Mouse (Mus musculus) left cerebral cortex, adult 9 months (tissue): ENCODE data around the gene C130032M10Rik.

Experiments used
- DNase-seq, 2 experiments: peaks; one replicate each; pipeline ENCODE4 v3.0.0; 2022; ENCODE audit warnings: low spot score in 2 of 2

The C130032M10Rik gene

DNA sequence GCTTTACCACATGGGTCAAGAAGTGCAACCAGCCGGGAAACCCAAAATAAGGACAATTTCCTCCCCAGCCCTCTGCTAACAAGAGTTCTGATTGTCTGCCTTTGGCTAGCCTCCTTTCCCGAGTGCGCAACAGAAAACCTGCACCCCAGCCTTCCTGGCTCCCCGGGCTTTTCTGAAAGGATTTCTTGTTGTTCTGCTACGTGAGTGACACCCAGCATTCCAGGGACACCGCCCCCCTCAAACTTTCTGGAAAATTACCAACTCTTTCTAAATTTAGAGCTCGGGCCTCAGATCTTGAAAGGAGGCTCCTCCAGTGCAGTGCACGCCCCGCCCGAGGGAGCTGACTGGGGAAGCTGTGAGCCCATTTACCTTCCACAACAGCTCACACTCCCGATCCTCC lies at the start of gene C130032M10Rik:
Gene C130032M10Rik, plus strand, starts transcription at position 334 of the 400 bp plus-strand sequence.
- DNase-seq: no peak

DNA sequence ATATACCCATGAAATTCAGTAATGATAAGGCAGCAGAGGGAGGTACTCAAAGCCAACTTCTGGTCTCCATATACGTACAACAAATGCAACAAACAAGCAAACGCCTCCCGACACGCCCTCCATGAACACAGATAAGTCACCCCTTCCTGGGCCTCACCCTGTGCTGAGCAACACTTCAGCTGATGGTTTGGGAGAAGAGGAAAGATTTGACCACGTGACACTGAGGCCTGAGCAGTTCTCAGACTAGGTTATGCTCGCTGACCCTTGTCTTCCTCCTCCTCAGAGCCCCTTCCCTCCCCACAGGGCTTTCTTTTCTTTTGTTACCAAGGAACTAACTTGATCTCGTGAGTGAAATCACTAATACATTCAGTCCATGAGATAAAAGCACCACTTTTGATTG lies 48.6 kb upstream of the C130032M10Rik start:
- DNase-seq: no peak

DNA sequence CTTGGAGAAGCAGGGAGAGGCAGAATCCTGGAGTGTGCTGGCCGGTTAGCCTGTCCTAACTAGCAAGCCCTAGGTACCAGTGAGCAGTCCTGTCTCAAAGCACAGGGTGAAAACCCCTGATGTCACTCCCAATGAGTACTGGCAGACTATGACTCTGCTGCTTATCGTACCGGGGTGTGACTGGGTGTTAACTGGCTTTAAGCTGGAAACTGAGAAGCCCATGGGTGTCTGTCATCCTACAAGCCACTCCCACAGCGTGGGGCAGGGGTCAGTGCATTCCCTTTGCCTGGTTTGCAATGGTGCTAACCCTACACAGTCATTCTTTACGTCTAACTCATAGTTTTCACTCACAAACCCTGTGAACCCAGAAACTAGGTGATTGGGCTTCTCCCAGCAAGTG lies 47.3 kb upstream of the C130032M10Rik start:
- no peak for DNase-seq

DNA sequence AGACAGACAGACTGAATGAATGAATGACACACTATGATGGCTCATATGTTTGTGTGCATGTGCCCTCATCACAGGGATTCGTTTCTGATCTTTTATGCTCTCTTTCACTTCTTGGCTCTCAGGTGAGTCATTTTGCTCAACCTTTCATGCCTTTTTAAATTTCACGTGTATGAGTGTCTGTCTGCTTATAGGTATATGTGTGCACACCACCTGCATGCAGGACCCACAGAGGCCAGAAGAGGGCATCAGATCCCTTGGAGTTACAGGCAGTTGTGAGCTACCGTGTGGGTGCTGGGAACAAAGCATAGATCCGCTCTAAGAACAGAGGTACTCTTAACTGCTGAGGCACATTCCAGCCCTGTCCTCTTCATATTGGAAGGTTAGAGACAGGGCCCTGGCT lies 46.8 kb upstream of the C130032M10Rik start:
- no peak for DNase-seq

DNA sequence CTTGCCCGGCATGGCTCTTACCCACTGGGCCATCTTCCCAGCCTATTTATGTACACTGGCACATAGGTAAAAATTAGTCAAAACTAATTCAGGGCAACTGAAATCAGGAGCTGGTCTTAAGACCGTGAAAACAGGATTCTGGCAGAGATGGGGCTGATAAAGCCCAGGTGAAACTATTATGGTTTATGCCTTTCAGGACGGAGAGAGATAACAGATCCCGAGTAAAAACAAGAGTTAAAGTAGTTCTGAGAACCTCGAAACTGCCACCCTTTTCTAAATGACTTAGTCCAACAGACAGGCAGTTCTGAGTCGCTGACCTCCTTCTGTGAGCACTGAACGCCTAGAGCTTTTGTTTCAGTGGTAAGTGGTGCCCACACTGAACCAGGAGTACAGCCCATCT lies 43.6 kb upstream of the C130032M10Rik start:
- no peak for DNase-seq

DNA sequence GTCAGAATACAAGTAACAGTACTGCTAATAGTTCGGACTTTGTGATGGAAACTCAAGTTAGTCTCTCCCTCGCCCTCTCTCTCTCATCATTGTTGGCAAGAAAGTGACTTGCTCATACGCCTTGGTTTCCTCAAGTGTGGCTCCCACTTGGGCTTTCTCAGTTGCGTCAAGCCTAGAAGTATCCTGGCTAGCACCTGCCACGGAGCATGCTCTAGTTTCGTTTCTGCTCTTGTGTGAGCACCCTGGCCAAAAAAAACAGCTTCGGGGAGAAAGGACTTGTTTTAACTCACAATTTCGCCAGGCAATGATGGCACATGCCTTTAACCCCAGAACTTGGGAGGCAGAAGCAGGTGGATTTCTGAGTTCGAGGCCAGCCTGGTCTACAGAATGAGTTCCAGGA lies 38.5 kb upstream of the C130032M10Rik start:
- no peak for DNase-seq

DNA sequence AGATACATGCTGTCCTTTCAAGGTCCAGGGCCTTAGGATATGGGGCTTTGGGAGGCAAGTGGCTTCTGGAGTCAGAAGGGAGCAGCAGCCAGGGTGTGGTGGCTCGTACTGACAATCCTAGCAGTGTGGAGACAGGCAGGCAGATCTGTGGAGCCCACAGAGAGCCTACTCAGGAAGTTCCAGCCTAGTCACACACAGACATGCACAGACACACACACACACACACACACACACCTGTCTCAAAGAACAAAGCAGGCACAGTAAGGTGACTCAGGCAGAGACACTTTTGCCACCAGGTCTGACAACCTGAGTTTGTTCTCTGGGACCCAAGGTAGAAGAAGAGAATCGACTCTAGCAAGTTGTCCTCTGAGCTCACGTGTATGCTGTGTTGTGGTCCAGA lies 34.6 kb upstream of the C130032M10Rik start:
- DNase-seq: no peak

DNA sequence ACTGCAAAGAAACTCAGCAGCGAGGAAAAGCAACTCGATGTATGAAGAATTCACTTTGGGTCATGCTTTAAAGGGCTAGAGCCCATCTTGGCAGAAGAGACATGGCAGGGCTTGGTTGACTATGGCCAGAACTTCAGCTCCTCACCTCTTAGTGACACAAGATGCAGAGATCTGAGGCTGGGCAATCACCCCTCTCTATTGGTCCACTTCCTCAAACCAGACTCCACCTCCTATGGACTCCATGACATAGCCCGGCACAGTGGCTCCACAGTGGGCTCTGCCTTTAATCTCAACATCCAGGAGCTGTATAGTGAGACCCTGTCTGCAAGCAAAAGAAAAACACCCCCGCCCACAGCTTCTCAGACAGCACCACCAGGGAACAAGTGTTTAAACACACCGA lies 30.7 kb upstream of the C130032M10Rik start:
- no peak for DNase-seq

DNA sequence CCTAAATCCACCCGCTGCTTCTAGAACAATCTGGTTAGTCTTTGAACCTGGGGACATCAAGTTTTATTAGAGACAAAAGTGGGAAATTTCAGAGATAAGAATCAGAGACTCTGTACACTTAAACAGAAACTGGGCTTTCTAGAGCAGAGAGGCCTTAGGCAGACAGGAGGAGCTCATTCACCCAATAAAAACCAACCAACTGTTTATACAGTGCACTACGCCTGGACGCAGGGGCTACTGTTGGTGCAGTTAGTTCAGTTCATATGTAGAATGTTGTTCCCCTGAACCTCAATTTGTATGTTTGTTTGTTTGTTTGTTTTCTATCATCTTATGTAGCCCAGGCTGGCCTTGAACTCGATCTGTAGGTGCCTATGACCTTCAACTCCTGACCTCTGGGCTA lies 28.7 kb upstream of the C130032M10Rik start:
- no peak for DNase-seq

DNA sequence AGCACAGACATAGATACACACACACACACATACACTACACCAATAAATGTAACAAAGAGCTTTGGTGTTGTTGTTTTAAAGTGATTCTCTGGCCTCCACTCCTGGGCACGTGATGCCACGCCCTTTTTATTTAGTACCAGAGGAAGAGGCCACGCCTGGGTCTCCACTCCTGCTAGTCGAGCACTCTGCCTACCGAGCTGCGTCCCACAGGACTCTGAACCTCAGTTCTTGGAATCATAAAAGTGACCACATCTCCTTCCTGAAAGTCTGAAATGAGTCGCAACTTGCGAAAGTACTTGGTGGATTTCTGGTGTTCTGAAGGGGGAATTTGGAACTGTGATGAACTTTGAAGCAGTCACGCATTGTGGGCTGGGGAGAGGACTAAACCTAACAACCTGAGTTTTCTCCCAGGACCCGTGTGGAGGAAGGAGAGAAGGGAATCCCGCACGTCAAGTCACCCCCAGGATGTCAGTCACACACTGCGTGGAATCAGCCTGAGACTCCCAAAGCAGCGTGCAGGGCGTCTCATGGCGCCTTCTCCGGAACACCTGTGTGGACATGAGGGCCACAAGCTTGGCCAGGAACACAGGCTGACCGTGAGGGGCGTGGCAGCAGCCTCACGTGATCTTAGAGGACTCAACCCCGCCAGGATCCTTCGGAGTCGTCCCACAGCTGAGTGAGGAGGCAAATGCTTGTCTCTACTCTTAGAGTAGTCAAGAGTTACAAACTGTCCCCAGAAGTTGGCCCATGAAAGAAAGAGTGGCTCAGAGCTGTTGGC lies 27.8 kb upstream of the C130032M10Rik start:
- DNase-seq: no peak

DNA sequence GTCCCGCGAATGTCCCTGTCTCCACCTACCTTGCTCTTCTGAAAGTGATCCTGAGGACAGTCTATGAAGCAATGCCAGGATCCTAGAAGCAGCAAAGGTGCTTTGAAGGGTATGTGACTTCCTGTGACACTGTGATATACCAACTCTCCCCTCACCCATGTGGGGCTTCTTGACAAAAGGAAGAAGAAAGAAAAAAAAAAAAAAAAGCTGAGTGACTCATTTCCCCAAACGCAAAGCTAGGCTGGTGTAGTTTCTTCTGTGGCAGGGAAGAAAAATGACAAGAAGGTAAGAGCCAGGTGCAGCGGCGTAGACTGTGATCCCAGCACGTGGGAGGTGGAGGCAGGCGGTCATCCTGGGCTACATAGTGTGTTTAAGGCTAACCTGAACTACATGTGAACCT lies 19.0 kb upstream of the C130032M10Rik start:
- DNase-seq: no peak

DNA sequence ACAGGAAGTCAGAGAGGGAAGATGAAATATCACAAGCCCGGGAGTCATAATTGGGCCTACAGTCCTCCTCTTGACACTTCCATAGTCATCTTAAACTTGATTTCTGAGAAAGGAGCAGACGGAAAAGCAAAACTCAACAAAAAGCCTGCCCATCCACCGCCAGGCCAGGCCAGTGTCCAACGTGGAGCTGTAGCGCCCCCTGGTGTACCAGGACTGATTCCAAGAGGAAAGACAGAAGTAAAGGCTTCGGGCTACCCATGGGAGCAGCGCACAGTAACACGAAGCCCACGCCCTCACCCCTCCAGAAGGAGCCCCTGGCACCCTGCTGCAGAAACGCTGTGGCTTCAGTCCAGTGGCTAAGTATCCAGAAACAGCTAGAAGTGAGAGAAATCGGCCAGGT lies 17.3 kb upstream of the C130032M10Rik start:
- peak in 1 of 2 experiments; percentile 78 for DNase-seq

DNA sequence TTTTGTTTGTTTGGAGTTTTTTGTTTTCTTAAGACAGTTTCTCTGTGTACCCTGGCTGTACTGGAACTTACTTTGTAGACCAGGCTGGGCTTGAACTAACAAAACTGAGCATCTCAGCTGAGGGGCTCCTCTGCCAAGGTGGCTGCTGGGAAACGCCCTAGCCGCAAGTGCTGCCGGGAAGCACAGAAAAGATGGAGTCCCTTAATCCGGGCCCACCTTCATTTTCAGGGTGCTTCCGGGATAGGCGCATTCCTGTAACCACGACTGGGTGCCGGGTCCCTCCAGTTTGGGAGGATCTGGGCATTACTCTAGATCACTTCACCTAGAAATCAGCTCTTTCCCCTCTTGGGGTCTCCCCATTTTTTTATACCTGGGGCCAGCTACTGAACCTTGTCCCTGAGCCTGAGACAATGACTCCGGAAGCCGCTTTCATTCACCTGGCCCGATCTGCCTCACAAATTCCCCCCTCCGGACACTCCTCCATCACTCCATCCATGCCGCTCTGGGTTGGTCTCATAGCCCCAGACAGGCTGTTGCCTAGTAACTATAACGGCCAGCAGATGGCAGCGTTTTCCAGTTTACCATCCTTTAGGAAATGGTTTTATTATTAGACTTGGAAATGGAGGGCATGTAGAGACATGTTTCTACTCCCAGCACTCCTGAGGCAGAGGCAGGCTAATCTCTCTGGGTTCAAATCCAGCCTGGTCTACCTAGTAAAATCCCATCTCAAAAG lies 15.5 kb upstream of the C130032M10Rik start:
- DNase-seq: peak in 1 of 2 experiments; percentile 57

DNA sequence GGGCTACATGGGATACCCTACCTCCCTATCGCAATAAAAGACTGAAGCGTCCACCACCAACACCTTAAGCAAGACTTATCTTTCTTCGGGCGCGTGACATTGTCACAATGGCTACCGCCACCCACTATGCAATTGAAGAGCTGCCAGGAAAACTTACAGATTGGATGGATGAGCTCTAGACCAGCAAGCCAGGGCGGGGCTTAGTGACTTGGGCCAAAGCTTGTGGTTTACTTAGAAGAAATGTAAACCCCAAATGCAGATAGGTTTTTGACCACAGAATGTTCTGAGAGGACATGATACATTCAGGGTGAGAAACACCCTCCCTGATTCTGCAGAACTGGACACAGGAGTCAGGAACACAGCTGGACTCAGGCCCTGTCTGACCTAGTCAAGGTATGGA lies 14.4 kb upstream of the C130032M10Rik start:
- no peak for DNase-seq

DNA sequence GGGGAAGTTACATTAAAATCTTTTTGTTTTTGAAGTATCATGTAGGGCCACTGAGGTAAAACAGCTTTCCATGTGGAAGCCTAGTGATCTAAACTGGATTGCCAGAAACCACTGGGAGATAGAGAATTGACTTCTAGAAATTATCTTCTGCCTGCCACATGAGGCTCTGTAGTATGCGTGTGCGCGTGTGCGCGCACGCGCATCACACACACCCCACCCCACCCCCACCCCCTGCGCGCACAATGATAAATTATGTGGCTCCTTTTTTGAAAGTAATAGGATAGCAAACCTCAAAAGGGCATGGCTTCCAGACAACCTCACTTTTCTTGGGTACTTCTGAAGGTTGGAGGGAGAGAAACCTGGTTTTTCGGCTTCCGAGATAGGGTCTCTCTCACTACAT lies 13.6 kb upstream of the C130032M10Rik start:
- DNase-seq: no peak

DNA sequence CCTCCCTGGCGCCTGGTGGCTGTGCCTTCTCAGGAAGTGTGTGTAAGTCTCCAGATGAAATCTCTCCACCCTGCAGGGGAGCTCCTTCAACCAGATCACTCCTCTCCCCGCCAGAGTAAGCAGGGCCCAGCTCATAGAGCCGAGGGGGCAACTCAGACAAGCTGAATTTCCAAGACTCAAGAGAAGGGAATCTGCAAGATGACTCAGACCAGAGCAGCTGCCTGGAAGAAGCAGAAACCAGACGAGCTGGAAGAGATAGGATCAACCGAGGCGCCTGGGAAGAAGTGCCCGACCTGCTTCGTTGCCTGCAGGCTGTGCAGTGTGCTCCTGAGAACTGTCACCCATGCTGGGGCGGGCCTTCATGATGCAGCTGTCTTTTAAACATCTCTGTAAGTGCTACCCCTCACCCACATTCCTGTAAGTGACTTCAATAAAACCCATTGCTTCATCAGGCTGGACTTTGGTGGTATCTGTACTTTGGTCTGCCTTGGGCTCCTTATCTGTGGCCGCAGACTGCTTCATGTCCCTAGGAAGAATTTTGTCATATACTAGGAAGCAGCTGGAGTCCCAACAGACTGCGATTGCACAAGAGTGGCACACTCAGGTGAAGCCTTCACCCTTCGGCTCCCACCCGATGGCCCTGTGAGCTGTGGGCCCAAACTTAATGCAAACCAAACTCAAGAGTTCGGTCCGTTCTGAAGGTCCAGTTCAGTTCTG lies 12.6 kb upstream of the C130032M10Rik start:
- no peak for DNase-seq

DNA sequence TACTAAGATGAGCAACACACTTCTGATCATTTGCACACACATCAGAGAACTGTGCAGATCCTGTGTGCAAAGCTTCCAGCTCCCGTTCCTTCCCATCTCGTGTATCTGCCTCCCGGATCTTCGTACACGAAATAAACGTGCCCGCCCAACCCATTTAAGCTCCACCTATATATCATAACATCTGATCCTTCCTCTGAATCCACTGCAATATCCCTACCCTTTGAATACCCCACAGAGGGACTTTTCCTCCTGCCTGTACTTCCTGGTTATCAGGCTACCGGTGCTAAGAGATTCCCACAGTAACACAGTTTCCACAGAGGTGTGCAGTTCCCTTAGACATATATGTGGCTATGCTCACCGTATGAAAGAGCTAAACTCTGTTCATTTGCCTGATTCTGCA lies 10.7 kb upstream of the C130032M10Rik start, which contains the start of gene Ccr4:
Gene Ccr4, minus strand, starts transcription at position 101 of the 400 bp plus-strand sequence.
- no peak for DNase-seq

DNA sequence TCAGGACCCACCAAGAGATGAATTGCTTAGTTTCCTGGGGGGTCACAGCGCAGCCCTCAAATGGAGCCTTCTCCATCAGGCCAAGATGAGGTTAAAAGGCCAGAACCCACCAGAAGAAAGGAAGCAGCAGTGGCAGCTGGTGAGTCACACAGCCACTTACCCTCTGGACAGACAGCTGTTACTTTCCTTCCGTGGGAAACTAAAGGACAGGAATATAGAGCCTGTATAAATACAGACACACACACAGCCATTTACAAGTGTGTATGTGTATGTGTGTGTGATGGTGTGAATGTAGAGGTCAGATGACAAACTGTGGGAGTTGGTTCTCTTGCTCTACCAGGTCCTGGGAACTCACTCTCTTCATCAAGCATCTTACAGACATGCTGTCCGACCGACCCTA lies 8.9 kb upstream of the C130032M10Rik start:
- DNase-seq: no peak

DNA sequence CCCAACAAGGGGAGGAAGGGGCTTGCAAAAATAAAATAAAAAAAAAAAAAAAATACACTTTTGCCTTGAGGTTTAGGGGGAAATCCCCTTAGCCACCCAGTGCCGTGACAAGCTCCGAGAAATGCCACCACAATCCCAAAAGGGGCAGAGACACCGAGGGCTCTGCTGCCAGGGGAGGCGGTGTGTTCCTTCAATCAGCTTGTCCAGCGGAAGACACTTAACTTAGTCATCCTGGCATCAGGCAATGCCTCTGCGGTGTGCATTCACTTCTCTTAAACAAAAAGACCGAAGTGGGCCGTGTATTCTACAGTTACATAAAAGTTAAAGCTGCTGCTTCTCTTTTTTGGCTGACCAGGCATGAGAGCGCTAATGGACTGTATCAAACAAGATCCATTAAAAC lies 8.1 kb upstream of the C130032M10Rik start:
- no peak for DNase-seq

DNA sequence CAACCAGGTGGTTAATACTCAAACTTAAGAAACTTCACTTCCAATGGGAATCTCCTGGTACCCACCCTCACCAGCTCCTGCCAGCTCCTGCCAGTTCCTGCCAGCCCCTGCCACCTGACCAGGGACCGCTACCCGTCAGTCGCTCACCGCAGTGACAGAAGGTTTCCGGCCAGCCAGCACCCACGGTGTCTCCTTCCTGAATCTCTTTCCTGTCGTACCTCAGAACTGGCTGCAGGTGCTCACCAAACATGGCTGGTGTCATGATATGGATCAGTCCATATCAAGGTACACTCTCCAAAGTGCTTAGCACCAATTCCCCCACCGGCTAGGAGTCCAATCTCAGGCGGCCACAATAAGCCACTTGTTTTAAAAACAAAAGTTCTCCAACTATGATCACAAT lies 5.7 kb upstream of the C130032M10Rik start:
- DNase-seq: no peak

DNA sequence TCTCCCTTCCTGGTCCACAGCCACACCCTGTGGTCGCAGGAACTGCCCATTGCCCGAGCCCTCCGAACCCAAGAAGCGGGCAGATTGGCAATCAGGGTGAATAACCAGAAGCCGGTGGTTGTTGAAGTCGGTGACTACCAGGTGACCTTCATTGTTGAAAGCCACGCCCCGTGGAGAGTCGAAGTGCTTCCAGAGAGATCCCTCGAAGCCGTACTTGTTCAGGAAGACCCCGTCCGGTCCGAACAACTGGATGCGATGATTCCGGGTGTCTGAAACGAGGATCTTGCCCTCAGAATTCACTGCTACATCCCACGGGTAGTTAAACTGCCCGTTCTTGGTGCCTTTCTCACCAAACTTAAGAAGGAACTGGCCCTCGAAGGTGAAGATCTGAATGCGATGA lies 2.7 kb upstream of the C130032M10Rik start:
- DNase-seq: no peak

DNA sequence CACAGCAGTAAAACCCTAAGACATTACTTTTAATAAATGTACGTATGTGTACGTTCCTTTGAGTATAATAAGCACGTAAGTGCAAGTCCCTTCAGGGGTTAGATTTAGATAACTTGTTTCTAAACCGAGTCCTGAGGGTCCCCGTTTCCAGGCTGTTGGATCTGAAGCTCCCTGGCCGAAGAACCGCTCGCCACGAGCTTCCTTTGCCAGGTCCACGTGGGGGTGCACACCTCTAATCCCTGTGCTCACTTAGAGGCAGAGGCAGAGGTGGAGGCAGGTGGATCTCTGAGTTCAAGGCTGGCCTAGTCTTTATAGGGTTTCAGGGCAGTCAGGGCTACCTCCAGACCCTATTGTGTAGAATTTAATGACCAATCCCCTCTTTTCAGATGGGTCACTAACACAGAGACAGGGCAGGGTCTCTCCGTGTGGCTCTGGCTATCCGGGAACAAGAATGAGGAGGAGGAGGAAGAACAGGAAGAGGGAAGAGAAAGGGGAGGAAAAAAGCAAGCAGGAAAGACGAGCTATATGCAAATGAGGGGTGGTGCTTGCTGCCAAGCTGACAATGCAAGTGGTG lies 2.5 kb downstream of the C130032M10Rik start:
- no peak for DNase-seq
